Mouse (Mus musculus): ENCODE measurements around the gene Lysmd3. TPM values are rescaled to one million over a fixed set of nuclear protein-coding genes. Genes with fewer than 3 reads are reported as not detected.
"Not testable (repeated sequence)": the region's sequence is repeated elsewhere in the genome, so short reads cannot be mapped to it uniquely, and the experiment has no call there.

Gene Lysmd3
- polyA plus RNA-seq, 1 experiment from 2014 or later: 27.1 TPM

- Histone ChIP-seq H3K4me2 (no peak overlapping the region), H3K27ac (no peak overlapping the region), H3K4me3 (no peak overlapping the region), H3K9ac (no peak overlapping the region), H3K4me1 (peaks cover 15% of the 10 kb centered on the region), H3K9me3 (no peaks in the 10 kb centered on the region), H3K36me3 (no peaks in the 10 kb centered on the region), H3K27me3 (no peaks in the 10 kb centered on the region)
- ATAC-seq (ENCODE audit: insufficient number of reproducible peaks, insufficient read depth, low FRiP score, low TSS enrichment, low read depth): peak; percentile 28; the same call in 1 of the 2 replicates
- 89% methylated on average over 11 of the region's 11 CpGs for WGBS
These were observed 13.4 kb upstream of the Lysmd3 start for GRCm38 (mm10) chr13:81644047-81644565.

- Histone ChIP-seq H3K9me3 (no peaks in the 10 kb centered on the region), H3K27me3 (no peaks in the 10 kb centered on the region), H3K27ac (no peak overlapping the region), H3K4me2 (no peak overlapping the region), H3K9ac (no peak overlapping the region), H3K36me3 (no peaks in the 10 kb centered on the region), H3K4me3 (no peak overlapping the region), H3K4me1 (peaks cover 8% of the 10 kb centered on the region)
- no peak for ATAC-seq (ENCODE audit: insufficient number of reproducible peaks, insufficient read depth, low FRiP score, low TSS enrichment, low read depth)
- WGBS: 80% methylated on average over 6 of the region's 6 CpGs
These were observed 11.1 kb upstream of the Lysmd3 start for GRCm38 (mm10) chr13:81646348-81646747.

GRCm38 (mm10) chr13:81650382-81650781 lies 7.1 kb upstream of the Lysmd3 start:
- not testable (repeated sequence) for H3K9ac ChIP-seq; H3K27ac ChIP-seq; H3K4me3 ChIP-seq; ATAC-seq (ENCODE audit: insufficient number of reproducible peaks, insufficient read depth, low FRiP score, low TSS enrichment, low read depth); H3K27me3 ChIP-seq; H3K36me3 ChIP-seq; H3K9me3 ChIP-seq; H3K4me1 ChIP-seq; H3K4me2 ChIP-seq
- 86% methylated on average over 5 of the region's 6 CpGs for WGBS

GRCm38 (mm10) chr13:81656091-81656850 lies 1.2 kb upstream of the Lysmd3 start:
- no peak for ATAC-seq (ENCODE audit: insufficient number of reproducible peaks, insufficient read depth, low FRiP score, low TSS enrichment, low read depth)
- H3K4me2 ChIP-seq: peak overlapping the region; percentile 74
- 23% methylated on average over 14 of the region's 14 CpGs for WGBS
- 0 out of 2 replicates have a peak overlapping the region, but pooled peaks have one; percentile 79 for H3K4me3 ChIP-seq
- no peaks in the 10 kb centered on the region for H3K27me3 ChIP-seq
- no peak overlapping the region for H3K9ac ChIP-seq
- no peaks in the 10 kb centered on the region for H3K9me3 ChIP-seq
- H3K4me1 ChIP-seq: peaks cover 20% of the 10 kb centered on the region
- peak overlapping the region; percentile 7; the same call in 1 of the 2 replicates for H3K27ac ChIP-seq
- H3K36me3 ChIP-seq: no peaks in the 10 kb centered on the region

- 21% methylated on average over 5 of the region's 5 CpGs for WGBS
These were observed 484 bp upstream of the Lysmd3 start for GRCm38 (mm10) chr13:81657008-81657350.

GRCm38 (mm10) chr13:81658053-81658752 lies 740 bp downstream of the Lysmd3 start:
- H3K36me3 ChIP-seq: peaks cover 5% of the 10 kb centered on the region; the same call in 1 of the 2 replicates
- no peak for ATAC-seq (ENCODE audit: insufficient number of reproducible peaks, insufficient read depth, low FRiP score, low TSS enrichment, low read depth)
- peaks cover 20% of the 10 kb centered on the region for H3K4me1 ChIP-seq
- peak overlapping the region; percentile 79 for H3K4me3 ChIP-seq
- H3K27ac ChIP-seq: peak overlapping the region; percentile 89
- peak overlapping the region; percentile 86 for H3K9ac ChIP-seq
- peak overlapping the region; percentile 74 for H3K4me2 ChIP-seq
- H3K27me3 ChIP-seq: no peaks in the 10 kb centered on the region
- H3K9me3 ChIP-seq: no peaks in the 10 kb centered on the region
- WGBS: 8% methylated on average over 21 of the region's 21 CpGs

More at GRCm38 (mm10) chr13:81657008-81657350, 484 bp upstream of the Lysmd3 start:
- H3K9me3 ChIP-seq: no peaks in the 10 kb centered on the region
- peak overlapping the region; percentile 74 for H3K4me2 ChIP-seq
- H3K36me3 ChIP-seq: peaks cover 5% of the 10 kb centered on the region; the same call in 1 of the 2 replicates
- H3K4me1 ChIP-seq: peaks cover 20% of the 10 kb centered on the region
- peak overlapping the region; percentile 79 for H3K4me3 ChIP-seq
- H3K9ac ChIP-seq: peak overlapping the region; percentile 86
- no peaks in the 10 kb centered on the region for H3K27me3 ChIP-seq
- peak overlapping the region; percentile 89 for H3K27ac ChIP-seq
- no peak for ATAC-seq (ENCODE audit: insufficient number of reproducible peaks, insufficient read depth, low FRiP score, low TSS enrichment, low read depth)

GRCm38 (mm10) chr13:81663566-81664330 lies 6.3 kb downstream of the Lysmd3 start:
- 88% methylated on average over 12 of the region's 12 CpGs for WGBS
- H3K4me1 ChIP-seq: peaks cover 7% of the 10 kb centered on the region
- no peak overlapping the region for H3K9ac ChIP-seq
- no peak overlapping the region for H3K4me3 ChIP-seq
- no peaks in the 10 kb centered on the region for H3K27me3 ChIP-seq
- no peaks in the 10 kb centered on the region for H3K9me3 ChIP-seq
- no peak for ATAC-seq (ENCODE audit: insufficient number of reproducible peaks, insufficient read depth, low FRiP score, low TSS enrichment, low read depth)
- no peak overlapping the region for H3K4me2 ChIP-seq
- peaks cover 54% of the 10 kb centered on the region for H3K36me3 ChIP-seq
- H3K27ac ChIP-seq: no peak overlapping the region

GRCm38 (mm10) chr13:81664331-81664698 lies 6.9 kb downstream of the Lysmd3 start:
- Histone ChIP-seq H3K27ac (no peak overlapping the region), H3K36me3 (peaks cover 60% of the 10 kb centered on the region), H3K9ac (no peak overlapping the region), H3K4me2 (no peak overlapping the region), H3K4me1 (0 out of 2 replicates have a peak, but pooled peaks cover 4% of the 10 kb centered on the region), H3K9me3 (no peaks in the 10 kb centered on the region), H3K27me3 (no peaks in the 10 kb centered on the region), H3K4me3 (no peak overlapping the region)
- 88% methylated on average over 5 of the region's 5 CpGs for WGBS
- no peak for ATAC-seq (ENCODE audit: insufficient number of reproducible peaks, insufficient read depth, low FRiP score, low TSS enrichment, low read depth)

- no peak overlapping the region for H3K4me2 ChIP-seq
- H3K9ac ChIP-seq: no peak overlapping the region
- H3K36me3 ChIP-seq: peaks cover 64% of the 10 kb centered on the region
- no peaks in the 10 kb centered on the region for H3K9me3 ChIP-seq
- H3K4me1 ChIP-seq: no peaks in the 10 kb centered on the region
- 90% methylated on average over 5 of the region's 5 CpGs for WGBS
- no peak overlapping the region for H3K27ac ChIP-seq
- no peak overlapping the region for H3K4me3 ChIP-seq
- no peak for ATAC-seq (ENCODE audit: insufficient number of reproducible peaks, insufficient read depth, low FRiP score, low TSS enrichment, low read depth)
- H3K27me3 ChIP-seq: no peaks in the 10 kb centered on the region
These were observed 10.2 kb downstream of the Lysmd3 start for GRCm38 (mm10) chr13:81667713-81668112.

- WGBS: 83% methylated on average over 8 of the region's 8 CpGs
- no peak overlapping the region for H3K4me3 ChIP-seq
- ATAC-seq (ENCODE audit: insufficient number of reproducible peaks, insufficient read depth, low FRiP score, low TSS enrichment, low read depth): no peak
- no peaks in the 10 kb centered on the region for H3K27me3 ChIP-seq
- H3K36me3 ChIP-seq: peaks cover 40% of the 10 kb centered on the region
- no peak overlapping the region for H3K9ac ChIP-seq
- no peaks in the 10 kb centered on the region for H3K9me3 ChIP-seq
- no peak overlapping the region for H3K4me2 ChIP-seq
- no peak overlapping the region for H3K27ac ChIP-seq
- H3K4me1 ChIP-seq: 0 out of 2 replicates have a peak, but pooled peaks cover 5% of the 10 kb centered on the region
These were observed 17.9 kb downstream of the Lysmd3 start for GRCm38 (mm10) chr13:81675333-81675732.

GRCm38 (mm10) chr13:81683107-81683506 lies 25.6 kb downstream of the Lysmd3 start:
- Histone ChIP-seq H3K36me3 (peaks cover 14% of the 10 kb centered on the region; the same call in 1 of the 2 replicates), H3K9me3 (no peaks in the 10 kb centered on the region), H3K4me3 (no peak overlapping the region), H3K27me3 (no peaks in the 10 kb centered on the region), H3K9ac (no peak overlapping the region), H3K27ac (no peak overlapping the region), H3K4me2 (no peak overlapping the region), H3K4me1 (peaks cover 16% of the 10 kb centered on the region)
- WGBS: 94% methylated on average over 3 of the region's 3 CpGs
- ATAC-seq (ENCODE audit: insufficient number of reproducible peaks, insufficient read depth, low FRiP score, low TSS enrichment, low read depth): no peak

All from embryonic facial prominence, embryonic 13.5 days (tissue).